Mouse (Mus musculus): ENCODE measurements around the gene Gm45062.

GRCm38 (mm10) chr6:8312554-8312953 lies 53.3 kb downstream of the Gm45062 start:
- TF ChIP-seq CTCF (IDR thresholded peaks at IDR 0.05; ENCODE audit: borderline replicate concordance, control insufficient read depth, extremely low read depth, insufficient read depth, low read length, poor library complexity) (no peak), POLR2A (IDR thresholded peaks at IDR 0.05; ENCODE audit: control insufficient read depth, extremely low read depth, insufficient read depth, low read length, poor library complexity) (no peak)

Measured in thymus, adult 2 months (tissue).